Mouse (Mus musculus) B cell, adult 2 months (primary cell): ENCODE data around the gene Elmo3.
A peak's percentile ranks its signal among the peaks of the same experiment; 100 is the strongest.
"Not testable (repeated sequence)": the region's sequence is repeated elsewhere in the genome, so short reads cannot be mapped to it uniquely, and the experiment has no call there.

Experiments used
- DNase-seq, 2 experiments: peaks; one replicate each; pipeline ENCODE4 v3.0.0; 2022

The Elmo3 gene

DNA sequence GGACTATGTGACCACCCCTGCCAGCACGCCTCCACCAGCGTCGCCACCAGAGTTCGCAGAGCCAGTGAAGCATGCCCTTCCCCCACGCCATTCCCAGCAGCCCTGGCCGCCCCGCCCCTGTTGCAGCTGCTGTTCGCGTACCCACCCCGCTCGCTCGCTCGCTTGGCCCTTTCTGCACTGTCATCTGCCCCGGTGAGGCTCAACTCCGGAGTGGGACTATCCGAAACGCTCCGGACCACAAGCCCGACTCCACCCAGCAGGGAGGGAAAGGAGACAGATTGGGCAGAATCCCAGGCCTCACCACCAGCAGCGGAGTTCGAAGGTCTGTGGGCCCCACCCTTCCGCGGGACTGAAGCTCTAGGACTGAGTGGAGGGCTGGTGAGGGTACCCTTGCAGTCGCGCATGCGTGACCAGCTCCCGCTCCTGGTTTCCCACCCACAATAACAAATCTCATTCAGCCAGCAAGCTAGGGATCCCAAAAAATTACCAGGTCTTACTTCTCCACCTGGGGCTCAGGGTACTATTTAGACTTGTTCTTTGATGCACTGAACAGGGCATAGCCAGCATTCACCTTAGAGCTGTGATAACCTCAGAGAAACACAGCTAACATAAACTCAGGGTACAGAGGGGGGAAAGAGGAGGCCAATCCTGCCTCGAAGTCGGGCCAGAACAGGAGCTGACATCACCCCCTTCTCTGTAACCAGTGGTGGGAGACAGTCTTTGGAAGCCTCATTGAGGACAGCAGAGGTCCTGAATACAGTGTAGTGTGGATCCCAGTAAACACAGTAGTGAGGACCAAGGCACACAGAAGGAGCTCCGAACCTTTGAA, 28.9 kb upstream of the Elmo3 start:
- peak; percentile 30 to 32 for DNase-seq

DNA sequence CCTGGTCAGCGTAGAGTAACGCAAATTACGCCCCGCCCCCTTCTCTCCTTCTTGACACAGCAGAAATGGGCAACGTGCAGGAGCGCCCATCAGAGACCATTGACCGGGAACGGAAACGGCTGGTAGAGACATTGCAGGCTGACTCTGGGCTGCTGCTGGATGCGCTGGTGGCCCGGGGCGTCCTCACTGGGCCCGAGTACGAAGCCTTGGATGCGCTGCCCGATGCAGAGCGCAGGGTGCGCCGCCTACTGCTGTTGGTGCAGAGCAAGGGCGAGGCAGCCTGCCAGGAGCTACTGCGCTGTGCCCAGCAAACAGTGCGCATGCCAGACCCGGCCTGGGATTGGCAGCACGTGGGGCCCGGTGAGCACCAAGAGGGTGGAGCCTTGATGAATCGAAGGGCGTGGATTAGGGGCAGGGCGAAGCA, 26.5 kb upstream of the Elmo3 start:
- DNase-seq = peak; percentile 44 to 45

DNA sequence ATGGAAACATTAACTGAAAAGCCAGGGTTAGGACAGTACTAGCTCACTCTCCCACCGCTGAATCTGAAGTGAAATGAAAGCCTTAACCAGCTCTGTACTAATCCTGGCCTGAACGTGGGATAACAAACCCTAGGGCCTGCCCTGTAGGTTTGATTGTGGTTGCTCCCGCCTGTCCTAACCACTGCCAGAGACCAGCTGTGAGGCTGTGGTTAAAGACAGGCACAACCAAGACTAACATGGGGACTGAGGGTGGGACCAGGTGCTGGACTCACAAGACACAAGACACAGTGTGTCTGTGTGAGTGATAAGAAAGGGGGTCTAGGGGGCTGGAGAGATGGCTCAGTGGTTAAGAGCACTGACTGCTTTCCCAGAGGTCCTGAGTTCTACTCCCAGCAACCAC, 24.8 kb upstream of the Elmo3 start:
- DNase-seq = no peak

DNA sequence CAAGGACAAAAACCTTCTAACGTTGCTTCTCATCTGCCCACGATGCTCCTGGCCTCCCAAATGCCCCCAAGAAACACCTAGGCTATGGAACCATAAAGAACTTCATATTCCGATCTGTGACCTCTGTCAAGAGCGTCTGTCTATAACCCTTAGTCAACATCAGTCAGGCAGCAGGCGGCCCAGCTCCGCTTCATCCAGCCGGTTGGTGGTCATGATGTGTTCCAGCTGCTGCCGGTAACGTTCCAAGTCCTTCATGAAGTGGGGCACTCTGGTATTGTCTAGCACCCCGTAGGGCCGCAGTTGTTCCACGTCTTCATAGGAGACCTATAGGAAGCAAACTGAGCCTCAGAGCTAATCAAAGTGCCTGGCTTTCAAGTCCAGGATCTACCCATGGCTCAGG, 23.6 kb upstream of the Elmo3 start:
- no peak for DNase-seq

DNA sequence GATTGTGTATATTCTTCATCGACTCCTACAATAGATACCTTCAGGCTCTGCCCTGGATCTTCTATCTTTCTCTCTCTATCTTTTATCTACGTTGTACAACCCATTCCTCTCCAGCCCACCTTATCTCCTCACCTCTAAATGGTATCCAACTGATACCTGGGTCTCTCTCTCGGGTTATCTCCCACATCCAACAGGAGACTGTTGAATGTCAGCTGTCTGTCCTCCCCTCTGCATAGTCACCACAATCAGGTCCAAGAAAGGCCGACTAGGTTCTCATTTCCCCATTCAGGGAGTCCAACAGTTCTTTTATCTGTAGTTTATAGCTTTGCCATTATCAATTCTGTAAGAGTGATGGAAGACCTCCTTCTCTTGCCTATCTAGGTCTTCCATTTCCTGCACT, 23.2 kb upstream of the Elmo3 start:
- no peak for DNase-seq

DNA sequence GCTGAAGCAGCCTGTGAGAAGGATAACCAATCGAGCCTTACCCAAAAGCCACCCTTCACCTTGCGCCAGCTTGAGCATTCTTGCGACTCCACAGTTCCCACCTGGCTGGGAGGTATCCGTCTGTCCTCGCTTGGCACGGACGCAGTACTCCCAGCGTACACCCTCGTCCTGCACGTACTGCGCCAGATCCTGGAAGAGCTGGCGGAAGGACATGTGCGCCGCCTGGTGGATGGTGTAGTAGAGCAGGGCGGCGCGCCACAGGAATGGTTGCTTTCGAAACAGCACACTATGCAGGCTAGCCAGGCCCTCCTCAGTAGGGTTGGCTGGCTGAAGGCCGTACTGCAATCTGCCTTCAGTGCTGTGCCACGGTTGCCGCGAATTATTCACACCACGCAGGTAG, 22.3 kb upstream of the Elmo3 start:
- DNase-seq = peak; percentile 53 to 59

DNA sequence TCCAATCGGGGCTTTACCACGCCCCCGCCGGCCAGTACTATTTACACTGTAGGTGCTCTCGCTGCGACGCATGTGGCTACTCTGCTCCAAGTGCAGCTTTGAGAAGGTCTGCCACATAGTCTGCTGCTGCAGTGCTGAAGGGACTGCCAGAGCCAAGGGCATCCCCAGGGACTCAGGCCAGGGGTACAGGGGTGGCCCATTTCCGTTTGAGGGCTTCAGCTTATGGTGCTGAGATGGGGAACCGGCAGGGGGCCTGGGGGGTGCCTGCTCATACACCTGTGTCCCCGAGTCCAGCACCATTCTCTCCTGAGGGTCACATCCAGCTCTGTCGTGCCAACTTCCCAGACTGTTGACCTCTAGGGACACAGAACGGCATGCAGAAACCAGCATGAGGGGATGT, 19.9 kb upstream of the Elmo3 start:
- DNase-seq = no peak

DNA sequence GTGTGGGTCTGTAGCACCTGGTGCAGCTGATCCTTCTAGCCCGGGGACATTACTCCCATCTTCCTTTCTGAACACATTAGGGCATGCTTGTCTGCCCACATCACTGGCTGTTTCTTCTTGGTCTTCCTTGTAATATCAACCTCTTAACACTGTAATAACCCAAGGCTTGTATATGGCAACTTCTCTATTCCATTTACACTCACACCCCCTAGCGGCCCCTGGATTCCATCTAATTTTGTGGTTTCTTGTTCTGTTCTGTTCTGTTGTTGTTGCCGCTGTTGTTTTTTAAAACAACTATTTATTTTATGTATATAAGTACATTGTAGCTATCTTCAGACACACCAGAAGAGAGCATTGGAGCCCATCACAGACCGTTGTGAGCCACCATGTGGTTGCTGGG, 18.5 kb upstream of the Elmo3 start:
- DNase-seq = no peak

DNA sequence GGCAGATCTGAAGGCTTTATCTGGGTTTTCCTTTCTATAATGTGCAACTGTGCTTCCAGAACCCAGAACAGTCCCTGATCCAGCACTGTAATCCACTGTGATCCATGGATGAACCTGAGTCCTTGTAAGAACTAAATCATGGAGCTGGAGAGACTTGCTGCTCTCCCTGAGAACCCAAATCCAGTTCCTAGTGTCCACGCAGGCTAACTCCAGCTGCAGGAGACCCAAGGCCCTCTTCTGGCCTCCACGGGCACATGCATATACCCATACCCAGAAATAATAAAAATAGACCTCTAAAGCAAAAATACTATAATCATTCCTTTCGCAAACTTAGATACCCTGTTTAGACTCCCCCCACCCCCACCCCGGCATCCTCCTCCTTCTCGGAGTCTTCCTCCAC, 17.2 kb upstream of the Elmo3 start:
- DNase-seq = no peak

DNA sequence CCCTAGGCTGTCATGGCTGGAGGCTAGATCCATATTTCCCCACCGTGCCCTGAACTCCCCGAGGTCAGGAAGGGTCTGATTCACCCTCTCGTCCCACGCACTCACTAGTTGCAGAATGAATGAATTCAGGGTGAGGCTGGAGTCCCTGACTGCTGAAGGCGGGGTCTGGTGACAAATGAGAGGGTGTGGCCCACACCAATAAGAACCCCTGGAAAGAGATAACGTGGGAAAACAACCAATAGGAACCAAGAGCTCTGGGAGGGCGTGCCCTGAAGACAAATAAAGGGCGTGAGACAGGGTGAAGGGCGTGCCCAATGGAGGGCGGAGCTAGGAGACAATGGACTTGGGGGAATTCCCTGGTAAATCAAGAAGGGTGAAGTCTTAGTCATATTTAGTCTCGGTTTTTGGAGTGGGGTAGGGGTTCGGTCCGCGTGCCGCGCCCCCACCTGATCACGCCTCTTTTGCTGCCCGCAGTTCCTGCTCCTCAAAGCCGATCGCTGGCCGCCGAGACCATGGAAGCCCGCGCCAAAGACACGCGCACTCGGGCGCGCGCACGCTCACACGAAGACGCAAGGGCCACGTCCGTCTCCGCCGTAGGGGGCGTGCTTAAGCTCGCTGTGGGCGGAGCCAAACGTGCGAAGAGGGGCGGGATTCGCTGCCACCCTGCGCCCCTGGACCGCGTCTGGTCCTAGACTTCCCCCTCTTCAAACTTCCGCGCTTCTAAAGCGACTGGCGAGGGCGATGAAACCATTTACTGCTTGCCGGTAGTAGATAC, 16.3 kb upstream of the Elmo3 start:
- peak; percentile 97 to 98 for DNase-seq

DNA sequence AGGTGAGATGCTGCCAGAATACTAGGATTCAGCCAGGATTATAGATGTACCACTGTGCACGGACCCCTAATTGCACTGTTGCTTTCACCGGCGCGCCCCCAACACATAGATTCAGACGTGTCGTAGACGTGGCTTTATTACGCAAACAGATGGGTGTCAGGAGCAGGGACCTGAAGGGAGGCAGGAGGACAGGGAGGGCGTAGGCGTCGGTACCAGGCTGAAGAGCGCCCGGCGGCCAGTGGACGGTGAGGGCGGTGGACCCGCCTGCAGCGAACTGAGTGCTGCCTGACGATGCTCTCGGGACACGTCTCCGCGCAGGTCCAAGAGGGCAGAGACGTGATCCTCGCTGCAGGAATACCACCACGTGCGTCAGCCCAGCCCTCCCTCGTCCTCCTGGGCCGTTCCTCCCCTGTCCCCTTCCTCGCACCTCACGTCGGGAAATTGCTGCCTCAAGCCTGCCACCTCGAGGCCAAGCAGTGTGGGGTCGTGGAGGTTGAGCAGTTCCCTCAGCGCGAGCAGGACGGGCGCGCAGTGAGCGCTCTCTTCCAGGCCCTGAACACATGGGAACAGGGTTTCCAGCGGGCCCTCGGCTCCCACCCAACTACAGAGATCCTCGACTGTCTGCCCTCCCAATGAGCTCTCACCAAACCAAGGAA, 15.5 kb upstream of the Elmo3 start, which contains the start of gene 4931428F04Rik:
Gene 4931428F04Rik, minus strand, starts transcription at position 60 of the 656 bp plus-strand sequence.
- DNase-seq = peak; percentile 46 to 51

DNA sequence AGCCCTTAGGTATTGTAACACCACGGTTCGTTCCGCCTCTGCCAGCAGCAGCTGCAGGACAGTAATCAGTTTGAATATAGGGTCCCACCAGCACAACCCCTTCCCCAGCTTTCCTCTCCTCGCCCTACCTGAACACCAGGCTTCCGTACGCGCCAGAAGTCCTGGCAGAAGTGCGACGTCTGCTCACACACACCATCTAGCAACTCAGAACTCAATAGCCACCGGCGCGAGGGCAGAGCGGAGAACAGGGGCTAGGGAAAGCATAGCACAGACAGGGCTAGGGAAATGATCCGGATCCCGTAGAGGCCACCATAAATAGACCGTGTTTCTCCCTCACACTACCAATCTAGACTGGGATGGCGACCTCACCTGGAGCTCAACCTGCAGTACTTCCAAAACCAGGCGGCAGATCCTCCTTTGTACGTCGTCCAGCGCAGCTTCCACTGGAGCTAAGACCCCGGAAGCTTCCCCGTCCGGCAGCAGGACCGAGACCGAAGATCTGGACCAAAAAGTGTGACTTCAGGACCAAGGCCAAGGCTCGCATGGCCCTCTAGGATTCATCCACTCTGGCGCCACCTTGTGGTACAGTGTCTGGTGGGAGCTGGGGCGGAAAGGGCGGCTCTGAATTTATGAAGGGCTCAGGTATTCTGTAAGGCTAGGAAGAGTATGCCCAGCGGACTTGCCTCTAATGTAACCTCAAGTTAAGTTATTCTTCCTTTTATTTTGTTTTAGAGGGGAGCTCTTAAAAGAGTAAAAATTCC, 14.7 kb upstream of the Elmo3 start:
- peak; percentile 94 to 95 for DNase-seq

DNA sequence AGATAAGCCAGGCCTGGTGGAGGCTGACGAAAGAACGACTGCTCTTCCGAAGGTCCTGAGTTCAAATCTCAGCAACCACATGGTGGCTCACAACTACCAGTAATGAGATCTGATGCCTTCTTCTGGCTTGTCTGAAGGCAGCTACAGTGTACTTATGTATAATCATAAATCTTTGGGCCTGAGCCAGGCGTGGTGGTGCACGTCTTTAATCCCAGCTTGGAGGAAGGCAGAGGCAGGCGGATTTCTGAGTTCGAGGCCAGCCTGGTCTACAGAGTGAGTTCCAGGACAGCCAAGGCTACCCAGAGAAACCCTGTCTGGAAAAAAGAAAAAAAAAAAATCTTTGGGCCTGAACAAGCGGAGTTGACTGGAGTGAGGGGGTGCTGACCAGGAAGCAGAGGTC, 14.0 kb upstream of the Elmo3 start:
- DNase-seq = not testable (repeated sequence)

DNA sequence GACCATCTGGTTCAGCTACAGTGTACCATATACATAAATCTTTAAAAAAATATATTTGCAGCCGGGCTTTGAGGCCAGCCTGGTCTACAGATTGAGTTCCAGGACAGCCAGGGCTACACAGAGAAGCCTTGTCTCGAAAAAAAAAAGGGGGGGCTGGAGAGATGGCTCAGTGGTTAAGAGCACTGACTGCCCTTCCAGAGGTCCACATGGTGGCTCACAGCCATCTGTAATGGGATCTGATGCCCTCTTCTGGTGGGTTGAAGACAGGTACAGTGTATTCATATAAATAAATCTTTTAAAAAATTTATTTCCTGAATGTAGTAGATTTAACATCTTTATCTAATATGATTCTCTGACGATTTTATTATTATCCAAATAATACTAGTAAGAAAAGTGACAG, 13.6 kb upstream of the Elmo3 start:
- peak in 1 of 2 experiments; percentile 35 for DNase-seq

DNA sequence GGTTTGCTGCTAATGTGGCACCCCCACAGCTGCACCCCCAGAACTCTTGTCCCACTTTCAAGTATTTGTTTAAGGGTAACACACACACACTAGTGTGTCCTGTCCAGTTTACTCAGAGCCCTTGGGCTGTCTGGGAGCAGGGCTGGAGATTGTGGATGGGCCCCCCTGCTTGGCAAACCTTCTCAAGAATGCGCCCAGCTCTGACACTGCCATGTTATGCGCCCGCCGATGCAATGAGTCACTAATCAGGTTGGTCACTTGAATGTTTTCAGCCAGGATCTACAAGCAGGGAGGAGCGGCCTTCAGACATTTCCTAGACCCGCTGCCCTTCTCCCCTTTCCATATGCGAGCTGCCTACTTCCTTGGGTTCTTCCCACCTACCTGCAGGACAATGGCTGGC, 12.9 kb upstream of the Elmo3 start:
- no peak for DNase-seq

DNA sequence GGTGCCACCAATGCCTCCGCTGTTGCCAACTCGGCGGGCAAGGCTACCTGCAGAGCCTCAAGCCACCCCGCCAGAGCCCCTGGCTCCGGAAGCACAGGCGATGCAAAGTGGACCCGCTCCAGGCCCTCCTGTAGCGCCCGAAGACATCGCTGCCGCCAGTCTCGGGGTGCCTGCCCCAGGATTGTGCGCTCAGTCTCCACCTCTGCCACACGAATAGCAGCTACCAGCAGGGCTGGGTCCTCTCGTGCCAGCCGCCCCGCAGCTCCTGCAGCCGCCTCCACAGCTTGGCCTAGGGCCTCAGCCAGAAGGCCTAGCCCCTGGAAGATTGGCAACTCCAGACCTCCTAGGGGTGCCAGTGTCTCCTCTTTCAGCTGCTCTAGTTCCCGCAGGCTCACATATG, 12.0 kb upstream of the Elmo3 start:
- DNase-seq = no peak

DNA sequence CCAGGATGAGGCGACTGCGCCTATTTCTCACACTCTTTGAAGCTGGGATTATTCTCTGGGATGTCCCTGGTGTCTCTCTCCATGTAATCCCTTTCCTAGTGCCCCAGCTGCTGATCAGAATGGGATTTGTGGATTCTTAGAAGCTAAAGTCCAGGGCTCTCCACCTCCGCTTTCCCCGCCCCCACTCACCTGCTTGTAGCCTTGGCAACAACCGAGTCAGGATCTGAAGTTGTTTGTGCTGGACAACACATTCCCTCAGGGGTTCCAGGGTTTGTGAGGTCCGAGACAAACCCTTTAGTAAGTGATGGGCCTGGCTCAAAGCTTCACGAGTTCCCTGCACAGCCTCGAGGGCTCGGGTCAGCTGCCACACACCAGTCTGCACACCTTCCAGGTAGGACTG, 10.6 kb upstream of the Elmo3 start:
- no peak for DNase-seq

DNA sequence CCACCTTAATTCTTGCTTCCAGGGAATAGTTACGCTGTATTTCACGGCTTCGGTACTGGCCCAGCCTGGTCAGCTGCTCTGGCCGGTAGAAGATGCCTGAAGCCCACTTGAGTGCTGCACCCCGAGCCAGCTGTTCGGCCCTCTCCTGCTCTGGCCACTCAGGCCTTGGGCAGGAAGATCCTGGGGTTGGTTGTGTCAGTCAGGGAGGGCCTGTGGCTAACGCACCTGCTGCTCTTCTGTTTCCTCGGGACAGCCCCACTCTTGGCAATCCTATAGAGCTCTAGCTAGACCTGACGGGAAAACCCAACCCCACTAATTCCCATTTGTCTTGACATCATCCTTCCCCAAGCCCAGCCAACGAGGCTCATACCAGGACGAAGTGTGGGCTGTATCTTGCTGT, 10.1 kb upstream of the Elmo3 start:
- DNase-seq = no peak

DNA sequence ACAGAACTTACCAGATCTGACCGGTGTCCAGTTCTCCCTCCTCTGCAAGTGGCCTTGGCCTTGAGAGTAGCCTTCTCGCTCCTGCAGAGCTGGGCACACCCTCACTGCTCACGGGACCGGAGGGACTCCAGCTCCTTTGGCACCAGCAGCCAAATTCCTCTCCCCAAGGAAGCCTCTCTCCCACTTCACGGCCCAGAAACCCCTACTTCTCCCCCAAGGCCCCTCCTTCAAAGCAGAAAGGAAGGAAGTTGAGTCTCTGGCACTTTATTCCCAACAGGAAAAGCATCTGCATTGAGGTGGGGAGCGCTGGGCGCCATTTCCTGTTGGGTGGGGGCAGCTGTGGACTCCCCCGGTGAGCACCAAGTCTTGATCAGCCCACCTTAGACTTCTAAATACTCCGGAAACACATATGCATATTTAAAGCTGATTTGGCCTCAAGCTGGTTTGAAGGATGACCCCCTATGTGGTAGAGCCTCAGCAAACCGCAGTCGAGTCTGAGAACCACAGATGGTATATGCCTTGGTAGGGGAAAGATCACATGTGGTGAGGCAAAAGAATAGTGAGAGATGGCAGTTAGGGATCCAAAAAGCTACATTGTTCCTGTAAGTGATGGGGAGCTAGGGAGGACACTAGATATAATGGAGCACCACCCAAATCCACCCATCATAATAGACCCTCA, 9.4 kb upstream of the Elmo3 start, which contains the start of gene Exoc3l:
Gene Exoc3l, minus strand, starts transcription at position 207 of the 679 bp plus-strand sequence.
- DNase-seq = no peak

DNA sequence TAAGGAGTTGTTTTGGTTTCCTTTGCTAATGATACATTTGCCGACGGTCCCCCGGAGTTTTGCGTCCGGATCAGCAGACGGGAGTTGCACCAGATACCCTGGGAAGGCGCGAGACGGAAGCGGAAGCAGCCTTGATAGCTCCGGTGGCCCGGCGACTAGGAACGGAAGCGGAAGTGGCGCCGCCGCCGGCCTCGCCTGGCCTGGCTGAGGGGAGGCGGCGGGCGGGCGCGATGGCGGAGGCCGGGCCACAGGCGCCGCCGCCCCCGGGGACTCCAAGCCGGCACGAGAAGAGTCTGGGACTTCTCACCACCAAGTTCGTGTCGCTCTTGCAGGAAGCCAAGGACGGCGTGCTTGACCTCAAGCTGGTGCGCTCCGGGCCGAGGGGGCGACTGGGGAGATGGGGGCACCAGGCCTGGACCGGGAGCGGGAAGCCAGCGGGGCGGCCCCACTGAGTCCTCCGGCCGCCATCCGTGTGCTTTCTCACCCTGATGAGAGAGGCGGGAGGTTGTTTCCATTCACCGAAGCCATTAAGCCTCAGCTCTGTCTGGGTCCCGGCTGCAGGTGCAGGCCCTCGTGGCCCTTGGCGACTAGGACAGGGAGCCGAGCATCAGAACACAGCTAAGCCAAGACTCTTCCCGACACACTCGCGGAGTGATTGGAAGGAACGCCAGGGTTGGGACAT, 7.7 kb upstream of the Elmo3 start, which contains the start of gene E2f4:
Gene E2f4, plus strand, starts transcription at position 153 of the 682 bp plus-strand sequence.
- DNase-seq = peak; percentile 91 to 92
